Mouse (Mus musculus): ENCODE results near the gene Fubp1.

Gene Fubp1

DNA sequence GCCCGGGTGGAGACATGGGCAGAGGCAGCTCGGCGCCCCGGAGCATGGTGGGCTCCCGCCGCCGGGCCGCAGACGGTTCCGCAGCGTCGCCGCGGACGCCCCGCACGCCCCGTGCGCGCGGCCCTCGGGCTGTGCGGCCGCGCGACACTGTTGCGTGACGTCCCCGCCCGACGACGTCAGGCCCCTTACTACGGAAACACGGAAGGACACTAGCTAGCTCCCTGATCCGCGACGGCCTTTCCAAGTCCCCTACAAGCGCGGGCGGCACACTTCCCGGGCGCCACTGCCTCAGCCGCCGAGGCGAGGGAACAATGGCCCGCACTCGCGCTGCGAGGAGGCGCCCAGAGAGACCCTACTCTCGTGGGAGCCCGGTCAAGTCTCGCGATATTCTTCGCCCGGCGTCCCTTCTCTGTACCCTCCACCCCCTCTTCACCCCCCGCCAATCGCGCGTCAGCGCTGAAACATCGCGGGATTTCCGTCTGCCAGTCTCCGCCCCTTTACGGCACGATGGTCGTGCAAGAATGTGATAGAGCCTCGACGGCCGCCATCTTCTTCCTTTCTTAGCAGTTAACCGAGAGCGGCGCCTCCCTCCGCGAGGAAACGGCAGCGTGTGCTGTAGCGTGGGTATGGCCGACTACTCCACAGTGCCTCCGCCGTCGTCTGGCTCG lies at the start of gene Fubp1, which contains the start of gene Dnajb4:
Fubp1 (plus strand) TSS at position 456 of the 668 bp plus-strand sequence.
Dnajb4 (minus strand) TSS at position 336 of the 668 bp plus-strand sequence.
- DNase-seq (ENCODE audit: extremely low spot score), result peak; percentile 100

DNA sequence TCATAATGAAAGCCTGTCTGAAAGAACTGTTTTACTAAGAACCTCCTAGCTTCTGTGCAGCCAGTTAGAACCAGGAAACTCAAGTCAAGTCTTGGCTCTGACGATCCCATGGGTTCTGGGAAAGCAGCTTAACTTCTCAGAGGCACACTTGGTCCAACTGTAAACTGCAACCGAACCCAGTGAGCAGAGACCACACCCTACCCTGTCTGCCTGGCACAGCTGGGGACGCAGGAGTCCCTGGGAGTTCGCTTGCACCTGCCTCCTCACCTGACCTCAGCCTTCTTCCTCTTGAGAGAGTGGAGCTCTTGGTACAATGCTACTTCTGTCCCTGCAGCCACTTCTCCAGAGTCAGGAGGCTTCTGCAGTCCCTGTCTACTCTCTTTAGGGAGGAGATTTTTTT lies 49.6 kb upstream of the Fubp1 start:
- no peak for DNase-seq (ENCODE audit: extremely low spot score)

DNA sequence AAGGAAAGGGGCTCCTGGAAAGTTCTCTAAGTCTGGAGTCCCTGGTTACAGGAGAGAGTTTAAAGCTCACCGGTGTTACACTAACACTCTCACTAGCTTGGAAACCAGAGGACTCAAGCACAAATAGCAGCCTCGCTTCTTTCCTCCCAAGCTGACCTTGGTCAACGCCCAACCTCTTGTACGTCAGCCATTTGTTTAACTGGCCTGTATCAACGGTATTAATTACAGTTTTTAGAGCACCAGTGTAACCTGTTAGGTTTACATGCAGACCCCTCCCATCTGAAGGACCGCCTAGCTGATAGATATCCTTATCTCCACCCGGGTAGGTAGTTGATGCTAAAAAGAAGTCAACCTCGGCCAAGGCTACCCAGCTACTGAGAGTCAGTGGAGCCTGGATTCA lies 46.9 kb upstream of the Fubp1 start:
- no peak for DNase-seq (ENCODE audit: extremely low spot score)

DNA sequence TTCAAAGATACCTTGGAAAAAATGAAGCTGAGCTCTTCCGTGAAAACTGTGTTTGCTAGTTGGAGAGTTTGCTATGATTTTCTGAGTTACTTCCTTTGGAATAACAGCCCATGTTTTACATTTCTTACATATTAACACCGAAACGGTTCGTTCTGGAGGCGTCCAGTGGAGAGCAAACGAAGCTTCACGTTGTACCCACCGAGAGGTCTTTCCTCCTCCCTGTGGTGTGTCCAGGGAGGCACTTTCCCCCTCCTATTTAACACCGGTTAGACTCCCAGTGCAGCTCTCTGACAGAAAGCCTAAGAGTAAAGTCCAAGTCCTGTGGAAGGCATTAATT lies 45.2 kb upstream of the Fubp1 start:
- DNase-seq (ENCODE audit: extremely low spot score), result peak; percentile 10

DNA sequence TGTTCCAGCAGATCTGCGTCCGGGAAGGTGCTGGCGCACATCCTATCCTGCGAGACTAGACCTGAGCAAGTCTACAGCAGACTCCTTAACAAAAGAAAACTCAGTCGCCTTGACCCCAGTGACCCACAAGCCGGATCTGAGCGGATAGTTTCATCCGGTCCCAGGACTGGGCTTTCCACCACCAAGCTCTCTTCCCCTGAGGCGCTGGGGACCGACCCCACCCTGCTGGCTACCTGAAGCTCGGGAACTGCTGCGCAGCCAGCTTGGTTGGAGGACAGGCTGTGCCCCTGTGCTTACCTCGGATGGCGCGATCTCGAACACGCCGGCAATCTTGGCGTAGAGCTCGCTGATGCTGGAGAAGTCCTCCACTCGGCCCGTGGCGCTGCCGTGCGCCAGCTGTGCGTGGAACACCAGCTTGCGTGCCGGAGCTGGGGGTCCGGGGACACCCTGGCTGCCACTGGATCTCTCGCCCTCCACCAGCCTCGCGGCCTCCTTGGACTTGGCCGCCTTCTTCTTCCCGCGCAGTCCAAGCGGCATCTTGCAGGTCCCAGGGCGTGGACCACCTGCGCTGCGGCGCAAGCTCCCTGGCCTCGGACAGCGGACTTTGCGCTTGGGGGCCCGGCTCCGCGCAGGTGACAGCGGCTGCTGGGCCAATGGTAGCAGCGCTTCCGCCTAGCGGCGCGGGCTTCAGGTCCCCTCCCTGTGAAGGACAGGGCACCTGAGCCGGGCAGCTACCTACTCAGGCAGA lies 44.7 kb upstream of the Fubp1 start:
- peak; percentile 65 for DNase-seq (ENCODE audit: extremely low spot score)

DNA sequence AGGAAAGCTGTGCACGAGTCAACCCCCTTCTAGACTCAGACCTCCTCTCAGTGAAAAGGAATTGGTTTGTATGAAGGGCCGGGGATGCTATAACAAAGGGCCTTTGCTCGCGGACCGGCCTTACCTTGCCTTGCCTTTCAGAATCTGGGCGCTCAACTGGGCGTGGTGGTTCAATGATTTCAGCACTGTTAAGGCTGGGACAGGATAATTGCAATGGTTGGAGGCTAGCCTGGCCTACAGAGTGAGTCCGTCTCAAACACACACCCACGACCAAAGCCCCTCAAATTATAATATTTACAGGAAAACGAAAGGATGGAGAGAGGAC lies 44.2 kb upstream of the Fubp1 start, which contains the start of gene Gipc2:
Gipc2 (minus strand) TSS at position 132 of the 325 bp plus-strand sequence.
- DNase-seq (ENCODE audit: extremely low spot score), result no peak

DNA sequence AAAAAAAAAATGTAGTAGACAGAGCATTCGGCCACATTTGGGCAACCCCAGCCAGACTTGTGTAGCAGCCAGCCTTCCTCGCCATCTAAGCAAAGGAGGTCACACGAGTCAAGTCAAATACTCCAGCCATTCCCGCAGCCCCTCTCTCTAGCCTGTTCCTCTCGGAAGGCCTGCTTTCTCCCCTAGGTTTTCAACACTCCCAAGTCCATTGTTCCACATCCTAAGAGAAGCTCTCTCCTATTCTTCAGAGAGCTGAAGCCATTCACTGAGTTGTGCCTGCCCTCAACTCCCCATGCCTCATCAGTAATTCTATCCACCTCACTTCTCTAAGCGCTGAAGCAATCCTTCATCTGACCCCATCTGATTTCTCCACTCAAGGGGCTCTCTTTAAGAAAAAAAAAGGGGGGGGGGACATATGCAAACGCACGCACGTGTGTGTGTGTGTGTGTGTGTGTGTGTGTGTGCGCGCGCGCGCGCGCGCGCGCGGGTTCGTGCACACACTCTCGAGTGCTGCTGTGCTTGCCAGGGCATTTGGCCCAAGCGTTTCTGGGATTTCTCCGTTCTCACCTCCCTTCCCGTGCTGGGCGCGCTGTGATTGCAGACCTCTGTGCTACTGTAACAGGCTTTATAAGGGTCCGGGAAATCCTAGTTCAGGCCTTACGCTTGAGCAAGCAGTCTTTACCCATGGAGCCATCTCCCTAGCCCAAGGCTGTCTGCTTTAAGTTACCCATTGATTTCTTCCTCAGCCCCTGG lies 43.3 kb upstream of the Fubp1 start:
- DNase-seq (ENCODE audit: extremely low spot score), result peak; percentile 53

DNA sequence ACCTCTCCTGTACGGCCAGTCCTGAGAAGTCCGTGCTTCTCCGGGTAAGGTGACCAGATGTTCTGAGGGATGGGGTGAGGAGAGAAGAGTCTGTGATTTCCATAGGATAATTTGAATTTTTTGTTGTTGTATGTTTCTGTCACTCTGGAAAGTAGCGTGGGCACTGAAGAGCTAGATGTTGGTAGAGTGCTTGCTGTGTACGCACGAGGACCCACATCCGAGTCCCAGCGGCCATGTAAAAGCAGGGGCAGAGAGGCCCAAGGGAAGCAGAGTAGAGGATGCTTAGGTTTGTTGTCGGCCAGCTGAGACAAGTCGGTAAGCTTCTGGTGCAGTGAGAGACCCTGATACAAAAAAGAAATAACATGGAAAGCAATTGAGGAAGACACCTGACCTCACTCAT lies 42.2 kb upstream of the Fubp1 start:
- DNase-seq (ENCODE audit: extremely low spot score), result no peak

DNA sequence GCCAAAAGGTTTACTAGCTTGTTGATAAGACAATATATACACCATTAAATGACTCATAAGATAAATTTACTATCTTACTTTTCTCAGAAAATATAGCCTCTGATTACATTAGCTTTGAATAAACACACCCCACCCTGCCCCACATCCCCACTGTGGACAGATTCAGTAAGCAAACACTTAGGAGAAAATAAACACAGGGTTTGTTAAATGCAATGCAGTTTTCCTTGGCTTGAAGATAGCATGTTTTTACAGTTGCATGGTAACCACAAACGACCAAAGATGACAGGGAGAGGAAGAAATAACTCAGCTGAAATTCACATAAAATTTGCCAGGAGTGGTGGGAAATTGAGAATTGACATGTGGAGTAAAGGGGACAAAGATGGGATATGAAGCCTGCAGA lies 39.8 kb upstream of the Fubp1 start:
- no peak for DNase-seq (ENCODE audit: extremely low spot score)

DNA sequence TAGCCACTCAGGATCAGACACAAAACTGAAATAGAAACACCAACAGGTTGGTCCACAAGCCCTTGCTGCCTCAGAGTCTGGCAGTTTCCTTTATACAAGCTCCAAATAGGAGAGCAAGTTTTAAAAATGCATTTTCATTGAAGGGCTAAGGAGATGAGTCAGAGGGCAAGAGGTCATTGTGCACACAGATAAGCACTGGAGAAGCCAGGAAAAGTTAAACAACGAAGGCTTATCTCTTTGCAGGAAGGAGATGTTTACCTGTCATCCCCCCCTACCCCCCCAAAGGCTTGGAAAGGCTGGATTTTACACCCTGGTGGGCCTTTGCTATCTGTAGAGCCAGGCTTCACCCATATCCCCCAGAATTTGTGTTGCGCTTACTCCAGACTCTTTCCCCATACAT lies 39.0 kb upstream of the Fubp1 start:
- no peak for DNase-seq (ENCODE audit: extremely low spot score)

DNA sequence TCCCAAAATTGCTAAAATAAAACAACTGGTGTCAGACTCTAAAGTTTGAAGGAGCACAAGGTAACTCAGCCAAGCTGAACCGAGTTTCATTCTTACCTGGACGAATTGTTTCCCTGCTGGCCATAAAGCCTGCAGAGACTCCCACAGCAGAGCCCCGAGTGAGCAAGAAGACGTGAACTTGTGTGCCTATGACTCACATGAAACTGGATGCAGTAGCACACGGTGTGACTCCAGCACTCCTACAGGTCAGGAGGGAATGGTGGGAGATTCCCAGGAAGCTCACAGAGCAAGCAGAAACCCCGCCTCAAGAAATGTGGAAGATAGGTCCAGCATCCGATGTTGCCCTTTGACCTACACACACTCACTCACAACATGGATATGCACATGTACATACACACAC lies 38.4 kb upstream of the Fubp1 start:
- no peak for DNase-seq (ENCODE audit: extremely low spot score)

DNA sequence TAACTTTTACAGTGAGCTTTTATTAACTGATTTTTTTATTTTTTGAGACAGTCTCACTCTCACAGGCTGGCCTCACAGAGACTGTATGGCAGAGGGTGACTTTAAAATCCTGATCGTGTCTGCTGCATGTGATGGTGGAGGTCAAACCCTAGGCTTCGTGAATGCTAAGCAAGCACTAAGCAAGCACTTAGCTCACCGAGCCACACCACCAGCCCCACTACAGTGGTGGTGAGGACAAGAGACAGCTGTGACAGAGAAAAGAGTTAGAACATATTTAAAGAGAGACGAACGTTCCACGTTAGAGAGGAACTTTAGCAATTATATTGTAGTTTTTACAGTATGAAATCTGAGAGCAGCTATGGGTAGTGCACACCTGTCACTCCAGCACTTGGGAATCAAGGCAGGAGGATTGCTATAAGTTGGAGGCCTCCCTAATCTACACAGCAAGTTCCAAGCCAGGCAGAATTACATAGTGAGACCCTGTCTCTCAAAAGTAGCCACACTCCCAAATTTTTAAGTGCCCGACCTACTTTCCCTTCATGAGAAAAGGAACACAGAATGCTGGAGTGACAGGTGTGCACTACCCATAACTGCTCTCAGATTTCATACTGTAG lies 37.8 kb upstream of the Fubp1 start:
- no peak for DNase-seq (ENCODE audit: extremely low spot score)

DNA sequence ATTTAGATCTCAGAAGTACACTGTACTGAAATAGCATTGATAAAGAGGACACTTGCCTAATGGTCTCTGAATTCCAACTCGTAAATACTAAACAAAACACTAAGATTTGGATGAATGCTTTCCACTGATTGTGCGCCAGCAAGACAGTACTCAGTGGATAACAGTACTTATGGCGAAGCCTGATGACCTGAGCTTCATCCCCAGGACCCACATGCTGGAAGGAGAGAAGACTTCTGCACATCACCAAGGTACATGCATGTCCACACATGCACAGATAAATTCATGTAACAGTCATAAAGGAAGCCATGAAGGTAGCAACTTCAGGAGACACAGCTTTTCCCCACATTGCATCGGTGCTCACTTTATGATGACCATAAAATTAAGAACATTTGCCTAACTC lies 31.4 kb upstream of the Fubp1 start:
- DNase-seq (ENCODE audit: extremely low spot score), result no peak

DNA sequence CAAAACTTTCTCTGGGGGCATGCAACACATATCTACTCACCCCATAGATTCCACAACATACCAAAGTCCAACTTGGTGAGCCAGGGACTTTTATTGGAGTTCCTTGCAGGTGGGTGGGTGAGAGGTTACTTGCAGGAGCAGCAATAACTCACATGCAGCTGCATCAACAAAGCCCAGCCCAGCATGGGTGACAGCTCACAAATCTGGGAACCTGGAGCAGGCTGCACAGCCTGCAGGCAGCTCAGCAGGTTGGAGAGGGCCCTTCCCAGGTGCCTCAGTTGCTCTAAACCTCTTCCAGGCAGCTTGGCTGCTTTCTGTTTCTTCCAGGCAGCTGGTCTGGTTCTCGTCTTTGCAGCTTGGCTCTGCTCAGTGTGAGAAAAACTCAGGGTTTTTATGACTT lies 30.9 kb upstream of the Fubp1 start:
- DNase-seq (ENCODE audit: extremely low spot score), result no peak

DNA sequence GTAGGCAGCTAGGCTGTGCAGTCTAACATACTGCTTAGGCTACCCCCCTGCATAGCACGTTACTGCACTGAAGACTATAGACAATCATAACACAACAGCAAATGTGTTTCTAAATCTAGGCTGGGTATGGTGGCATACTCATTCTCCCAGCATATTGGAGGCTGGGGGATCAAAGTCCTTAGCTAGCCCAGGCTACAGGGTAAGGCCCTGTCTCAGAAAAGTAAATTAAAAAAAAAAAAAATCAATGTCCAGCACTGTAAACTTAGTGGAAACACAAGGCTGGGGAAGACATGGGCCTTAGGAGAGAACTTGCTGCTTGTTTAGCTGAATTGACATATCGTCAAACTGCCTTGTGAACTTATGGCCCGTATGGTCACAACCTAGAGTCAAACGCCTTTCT lies 29.6 kb upstream of the Fubp1 start:
- DNase-seq (ENCODE audit: extremely low spot score), result no peak

DNA sequence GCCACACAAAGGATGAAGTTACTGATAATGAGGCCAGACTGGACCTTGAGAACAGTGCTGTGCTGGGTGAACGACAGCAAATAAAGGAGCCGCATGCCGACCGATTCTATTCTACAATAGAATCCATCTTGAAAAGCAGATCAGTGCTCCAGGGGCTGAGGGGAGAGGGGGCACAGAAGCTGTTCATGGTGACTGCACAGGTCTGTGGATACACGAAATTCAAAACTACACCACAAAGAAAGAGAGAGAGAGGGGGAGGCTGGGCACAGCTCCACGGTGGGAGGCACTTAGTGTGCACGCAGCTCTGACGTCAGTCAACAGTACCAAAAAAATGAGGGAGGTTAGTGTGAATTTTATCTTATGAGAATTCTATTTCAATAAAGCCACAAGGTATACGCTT lies 26.7 kb upstream of the Fubp1 start:
- DNase-seq (ENCODE audit: extremely low spot score), result no peak

DNA sequence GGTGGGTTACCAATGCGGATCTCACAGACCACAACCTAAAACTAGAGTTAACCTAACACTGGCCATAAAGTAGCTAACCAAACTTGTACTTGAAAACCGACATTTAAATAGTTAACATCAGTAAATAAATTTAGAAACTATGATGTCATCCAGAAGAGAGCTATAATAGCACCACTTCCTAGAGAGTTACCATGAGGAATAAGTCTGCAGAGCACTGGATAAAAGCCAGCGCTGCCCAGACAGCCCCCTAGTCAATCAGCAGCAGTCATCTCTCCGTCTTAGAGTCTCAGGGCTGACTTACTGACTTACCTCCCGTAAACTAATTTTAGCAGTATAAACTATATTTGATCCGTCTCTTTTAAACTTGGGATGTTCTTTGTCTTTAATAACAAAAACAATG lies 24.1 kb upstream of the Fubp1 start:
- DNase-seq (ENCODE audit: extremely low spot score), result no peak

DNA sequence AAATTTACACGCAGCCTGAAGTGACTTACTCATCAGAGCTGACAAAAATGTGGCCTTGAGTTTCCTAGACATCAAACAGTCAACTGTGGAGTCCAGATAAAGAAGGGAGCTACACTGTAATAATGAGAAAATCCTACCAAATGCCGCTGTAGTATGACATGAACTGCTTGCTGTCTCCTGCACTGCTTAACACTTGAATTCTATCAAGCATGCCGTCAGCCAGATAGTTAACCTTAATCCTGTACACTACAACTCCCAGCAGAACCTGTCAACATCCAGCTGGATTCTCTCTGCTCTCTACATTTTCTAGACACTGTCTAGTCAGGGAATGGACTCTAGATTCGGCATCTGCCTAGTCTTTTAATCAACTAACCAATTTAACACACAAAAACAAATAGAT lies 20.9 kb upstream of the Fubp1 start:
- no peak for DNase-seq (ENCODE audit: extremely low spot score)

DNA sequence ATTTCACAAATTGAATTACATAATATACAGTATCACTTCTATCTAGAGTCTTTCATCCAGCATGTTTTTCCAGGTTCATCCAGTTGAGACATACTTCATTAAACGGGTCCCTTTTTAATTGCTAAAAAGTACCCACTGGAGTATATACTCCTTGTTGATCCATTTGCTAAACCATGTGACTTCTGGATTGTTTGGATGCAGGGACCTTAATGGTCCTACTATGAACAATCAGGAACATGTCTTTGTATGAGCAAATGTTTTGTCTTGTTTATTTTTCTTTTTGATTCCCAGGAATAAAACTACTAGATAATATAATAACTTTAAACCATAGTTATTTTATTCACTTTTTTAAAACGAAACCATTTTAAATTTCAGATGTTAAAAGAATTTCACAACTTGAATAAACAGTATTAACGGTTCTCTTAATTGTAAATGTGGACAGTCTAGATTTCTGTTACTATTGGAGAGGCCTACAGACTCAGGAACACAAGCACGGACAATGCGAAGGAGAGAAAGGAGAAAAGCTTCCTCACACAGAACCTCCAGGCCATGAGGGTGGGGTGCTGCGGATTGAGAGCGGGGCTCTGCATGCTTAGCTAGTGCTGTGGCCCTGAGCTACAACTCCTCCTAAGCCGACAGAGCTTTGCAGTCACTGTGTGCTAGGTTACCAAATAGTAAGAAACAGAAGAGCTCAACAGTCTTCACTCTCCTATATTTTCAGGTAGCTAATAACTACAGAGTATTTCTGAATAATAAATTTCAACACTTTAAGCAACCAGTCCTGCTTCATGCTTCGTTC lies 19.3 kb upstream of the Fubp1 start:
- DNase-seq (ENCODE audit: extremely low spot score), result no peak

DNA sequence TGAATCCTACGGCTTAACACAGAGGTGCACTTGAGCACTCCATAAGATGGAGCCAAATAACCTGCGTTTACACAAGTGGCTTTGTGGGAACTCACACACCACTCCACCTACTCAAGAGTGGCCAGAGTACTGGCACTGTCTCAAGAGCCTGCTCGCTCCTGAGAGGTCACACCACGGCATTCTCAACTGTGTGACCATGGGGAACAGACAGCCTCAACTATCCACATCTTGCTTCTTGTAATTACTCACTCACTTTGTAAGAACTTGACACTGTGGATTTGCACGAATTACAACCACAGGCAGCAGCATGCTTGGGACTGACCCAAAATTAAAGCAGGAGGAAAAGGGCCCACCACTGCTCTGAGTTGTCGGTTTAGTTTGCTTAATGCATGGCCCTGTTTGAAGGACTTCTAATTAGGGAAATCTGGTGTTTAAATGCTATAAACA lies 18.4 kb upstream of the Fubp1 start:
- DNase-seq (ENCODE audit: extremely low spot score), result peak; percentile 24

DNA sequence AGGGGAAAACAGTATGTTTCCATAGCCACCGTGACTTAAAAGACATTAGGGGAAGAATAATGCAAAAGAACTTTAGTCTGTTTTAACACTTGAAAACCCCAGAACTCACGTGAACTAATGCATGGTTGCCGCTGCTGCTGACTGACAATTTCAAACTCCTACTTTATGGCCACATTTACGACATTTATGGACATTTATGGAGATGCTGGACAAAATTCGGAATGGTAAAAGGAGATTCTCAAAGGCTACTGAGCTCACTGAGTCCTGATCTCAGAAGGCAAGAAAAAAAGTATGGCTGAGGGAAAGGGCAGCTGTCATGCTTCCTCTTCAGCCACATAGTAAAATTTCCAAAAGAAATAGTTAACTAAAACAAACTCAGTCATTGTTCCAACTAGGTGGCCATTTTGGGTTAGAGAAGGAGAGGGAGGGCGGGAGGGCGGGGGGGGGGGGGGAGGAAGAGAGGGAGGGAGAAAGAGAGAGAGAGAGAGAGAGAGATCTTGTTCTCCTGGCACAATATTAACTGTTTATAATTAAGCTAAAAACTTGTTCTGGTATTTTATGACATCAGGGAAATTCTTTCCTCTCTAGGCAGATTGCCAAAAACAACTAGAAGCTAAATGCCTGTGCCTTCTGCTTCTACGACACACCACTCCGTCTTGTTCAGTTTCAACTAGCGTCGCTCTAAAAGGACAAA lies 17.8 kb upstream of the Fubp1 start:
- no peak for DNase-seq (ENCODE audit: extremely low spot score)

Measured in embryo, embryonic 9.5 days (tissue).